Mouse (Mus musculus) limb, embryonic 14.5 days (tissue): ENCODE results near the gene Dnah2. TPM values are rescaled to one million over a fixed set of nuclear protein-coding genes. Genes with fewer than 3 reads are reported as not detected.
"Not testable (repeated sequence)": the region's sequence is repeated elsewhere in the genome, so short reads cannot be mapped to it uniquely, and the experiment has no call there.

Source experiments
- ATAC-seq: fragments of 200-750 bp; cut with Nextera tagmentation; 2 replicates; pipeline ENCODE4 v1.8.0; 2017; ENCODE audit warnings: low read depth, moderate number of reproducible peaks, moderate TSS enrichment; ENCODE audit not compliant: low FRiP score
- DNase-seq: peaks from one replicate; pipeline ENCODE4 v3.0.0-alpha.2; 2015; ENCODE audit warnings: low spot score
- H3K27ac ChIP-seq: fragments of 300-500 bp; sonication (generic); replicated peaks from 2 replicates; pipeline ENCODE4 v1.5.1; 2014; ENCODE audit warnings: low read depth, mild to moderate bottlenecking, low read length, moderate library complexity, mixed read lengths
- H3K27me3 ChIP-seq: fragments of 300-500 bp; sonication (generic); 2 replicates; pipeline ENCODE4 v1.6.1; 2014; ENCODE audit warnings: low read length, mixed read lengths; ENCODE audit not compliant: control insufficient read depth, insufficient read depth
- H3K36me3 ChIP-seq: fragments of 300-500 bp; sonication (generic); 2 replicates; pipeline ENCODE4 v1.6.1; 2014; ENCODE audit warnings: mild to moderate bottlenecking, low read length, moderate library complexity, mixed read lengths; ENCODE audit not compliant: control insufficient read depth, insufficient read depth
- H3K4me1 ChIP-seq: fragments of 300-500 bp; sonication (generic); 2 replicates; pipeline ENCODE4 v1.6.1; 2014; ENCODE audit warnings: antibody characterized with exemption, low read length, mixed read lengths; ENCODE audit not compliant: control insufficient read depth, insufficient read depth
- H3K4me2 ChIP-seq: fragments of 300-500 bp; sonication (generic); replicated peaks from 2 replicates; pipeline ENCODE4 v1.6.1; 2014; ENCODE audit warnings: low read depth, mild to moderate bottlenecking, low read length, moderate library complexity; ENCODE audit not compliant: severe bottlenecking
- H3K4me3 ChIP-seq: fragments of 300-500 bp; sonication (generic); replicated peaks from 2 replicates; pipeline ENCODE4 v1.5.1; 2014; ENCODE audit warnings: low read length
- H3K9ac ChIP-seq: fragments of 300-500 bp; sonication (generic); 2 replicates; pipeline ENCODE4 v1.6.1; 2014; ENCODE audit warnings: mild to moderate bottlenecking, low read depth, low read length, moderate library complexity; ENCODE audit not compliant: severe bottlenecking
- H3K9me3 ChIP-seq: fragments of 300-500 bp; sonication (generic); 2 replicates; pipeline ENCODE4 v1.6.1; 2016; ENCODE audit warnings: low read length; ENCODE audit not compliant: control insufficient read depth
- POLR2A ChIP-seq: fragments of 200-500 bp; IDR thresholded peaks from 2 replicates; pipeline ENCODE4 v1.8.0; 2012; ENCODE audit warnings: inconsistent platforms, mild to moderate bottlenecking, moderate library complexity, borderline replicate concordance; ENCODE audit not compliant: insufficient read depth, insufficient read length; ENCODE audit errors: extremely low read depth
- WGBS: fragments of 180-500 bp; shearing (Covaris S2); extraction: QIAGEN DNeasy Blood & Tissue Kit; methylation state at CpG from one replicate; pipeline ENCODE4 v1.1.7; 2014; 5-methylcytosine and 5-hydroxymethylcytosine counted together
- polyA plus RNA-seq, 2 experiments: library from polyadenylated mRNA; depleted of rRNA in 1 of 2; stranded (reverse) in 1 of 2; unstranded in 1 of 2; fragments of >200 nt; fragmentation: Nextera tagmentation in 1 of 2; extraction: Ambion mirVana in 1 of 2; gene quantifications; 2 replicates each; pipeline versions ENCODE4 v1.2.1 to v1.2.3; 2012 to 2014

Dnah2 gene
- polyA plus RNA-seq, 2 experiments, result 4.2 to 4.7 TPM

- no peak for TF ChIP-seq POLR2A
- H3K27ac ChIP-seq, result no peak overlapping the region
- H3K4me1 ChIP-seq, result peaks cover under 1% of the 10 kb centered on the region
- no peaks in the 10 kb centered on the region for H3K36me3 ChIP-seq
- DNase-seq, result no peak
- H3K9ac ChIP-seq, result no peak overlapping the region
- H3K27me3 ChIP-seq, result no peaks in the 10 kb centered on the region
- H3K4me2 ChIP-seq, result no peak overlapping the region
- H3K9me3 ChIP-seq, result no peaks in the 10 kb centered on the region
- no peak for ATAC-seq
- no peak overlapping the region for H3K4me3 ChIP-seq
- 88% methylated on average over 2 of the region's 2 CpGs for WGBS
Measured at GRCm38 (mm10) chr11:69540700-69541099, 8.2 kb downstream of the Dnah2 start.

DNA sequence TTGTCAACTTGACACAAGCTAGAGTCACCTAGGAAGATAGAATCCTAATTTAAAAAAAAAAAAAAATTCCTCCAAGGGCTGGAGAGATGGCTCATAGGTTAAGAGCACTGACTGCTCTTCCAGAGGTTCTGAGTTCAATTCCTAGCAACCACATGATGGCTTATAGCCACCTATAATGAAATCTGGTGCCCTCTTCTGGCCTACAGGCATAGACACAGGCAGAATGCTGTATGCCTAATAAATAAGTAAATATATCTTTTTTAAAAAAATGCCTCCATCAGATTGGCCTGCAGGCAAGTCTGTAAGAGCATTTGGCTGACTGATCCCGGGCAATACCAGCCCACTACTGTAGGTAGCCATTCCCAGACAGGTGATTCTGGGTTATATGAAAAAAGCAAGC is 13.9 kb downstream of the Dnah2 start:
- Histone ChIP-seq H3K9ac (no peak overlapping the region), H3K27ac (no peak overlapping the region), H3K4me3 (no peak overlapping the region), H3K36me3 (no peaks in the 10 kb centered on the region), H3K9me3 (no peaks in the 10 kb centered on the region), H3K4me2 (no peak overlapping the region), H3K4me1 (no peaks in the 10 kb centered on the region), H3K27me3 (no peaks in the 10 kb centered on the region)
- TF ChIP-seq POLR2A, result no peak
- ATAC-seq, result no peak
- WGBS, result 62% methylated on average over 1 of the region's 1 CpGs
- DNase-seq, result no peak

GRCm38 (mm10) chr11:69532480-69533150 is 16.3 kb downstream of the Dnah2 start:
- ATAC-seq, result no peak
- no peak for DNase-seq
- no peak for TF ChIP-seq POLR2A
- Histone ChIP-seq H3K27ac (no peak overlapping the region), H3K36me3 (no peaks in the 10 kb centered on the region), H3K27me3 (no peaks in the 10 kb centered on the region), H3K4me3 (no peak overlapping the region), H3K4me1 (peaks cover 4% of the 10 kb centered on the region; the same call in 1 of the 2 replicates), H3K9ac (no peak overlapping the region), H3K9me3 (no peaks in the 10 kb centered on the region), H3K4me2 (no peak overlapping the region)
- WGBS, result 74% methylated on average over 7 of the region's 7 CpGs

GRCm38 (mm10) chr11:69530755-69531154 is 18.2 kb downstream of the Dnah2 start:
- 89% methylated on average over 6 of the region's 6 CpGs for WGBS
- not testable (repeated sequence) for ATAC-seq, H3K27me3 ChIP-seq, H3K36me3 ChIP-seq, H3K27ac ChIP-seq, DNase-seq, H3K9me3 ChIP-seq, H3K9ac ChIP-seq, H3K4me3 ChIP-seq, H3K4me2 ChIP-seq
- peaks cover 11% of the 10 kb centered on the region; the same call in 1 of the 2 replicates for H3K4me1 ChIP-seq

DNA sequence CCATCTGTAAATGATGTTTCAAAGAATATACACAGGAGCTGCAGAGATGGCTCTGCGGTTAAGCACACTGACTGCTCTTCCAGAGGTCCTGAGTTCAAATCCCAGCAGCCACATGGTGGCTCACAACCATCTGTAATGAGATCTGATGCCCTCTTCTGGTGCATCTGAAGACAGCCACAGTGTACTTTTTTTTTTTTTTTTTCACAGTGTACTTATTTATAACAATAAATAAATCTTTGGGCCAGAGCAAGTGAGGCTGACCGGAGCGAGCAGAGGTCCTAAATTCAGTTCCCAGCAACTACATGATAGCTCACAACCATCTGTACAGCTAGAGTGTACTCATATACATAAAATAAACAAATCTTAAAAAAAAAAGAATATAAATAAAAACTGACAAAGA is 18.6 kb downstream of the Dnah2 start:
- H3K36me3 ChIP-seq, H3K9ac ChIP-seq, H3K27me3 ChIP-seq, DNase-seq, H3K27ac ChIP-seq, ATAC-seq, H3K9me3 ChIP-seq, H3K4me2 ChIP-seq, H3K4me3 ChIP-seq: not testable (repeated sequence)
- WGBS, result 96% methylated on average over 3 of the region's 3 CpGs
- H3K4me1 ChIP-seq, result peaks cover 11% of the 10 kb centered on the region; the same call in 1 of the 2 replicates

DNA sequence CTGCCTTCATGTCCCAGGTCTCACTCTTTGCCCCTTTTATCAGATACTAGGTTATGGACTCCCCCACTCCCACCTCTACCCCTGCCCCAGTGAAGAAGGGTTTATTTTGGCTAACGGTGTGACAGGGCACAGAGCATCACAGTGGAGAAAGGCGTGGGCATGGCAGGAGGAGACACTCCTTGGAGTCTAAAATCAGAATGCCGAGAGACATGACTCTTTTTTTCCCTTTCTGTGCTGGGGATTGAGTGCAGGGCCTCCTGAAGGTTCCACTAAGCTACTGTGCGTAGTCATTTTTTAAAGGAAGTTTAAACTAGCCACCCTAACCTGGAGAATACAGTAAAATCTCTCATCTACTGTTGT is 20.9 kb downstream of the Dnah2 start:
- 85% methylated on average over 4 of the region's 4 CpGs for WGBS
- Histone ChIP-seq H3K9ac (no peak overlapping the region), H3K4me3 (no peak overlapping the region), H3K27ac (0 out of 2 replicates have a peak overlapping the region, but pooled peaks have one; percentile 9), H3K27me3 (no peaks in the 10 kb centered on the region), H3K4me1 (peaks cover 11% of the 10 kb centered on the region; the same call in 1 of the 2 replicates), H3K4me2 (no peak overlapping the region), H3K36me3 (no peaks in the 10 kb centered on the region; the same call in 1 of the 2 replicates), H3K9me3 (no peaks in the 10 kb centered on the region)
- DNase-seq, result no peak
- no peak for ATAC-seq
- no peak for TF ChIP-seq POLR2A
